Mouse (Mus musculus) bone marrow macrophage, adult 2 months (primary cell): ENCODE results near the gene Trappc3. TPM values are rescaled to one million over a fixed set of nuclear protein-coding genes. Genes with fewer than 3 reads are reported as not detected.

Source experiments
- H3K27ac ChIP-seq: 2 replicates; pipeline ENCODE4 v1.5.1; 2012; ENCODE audit warnings: low read depth, low read length; ENCODE audit not compliant: insufficient read depth
- H3K4me1 ChIP-seq: 2 replicates; pipeline ENCODE4 v1.6.1; 2012; ENCODE audit warnings: low read length; ENCODE audit not compliant: control insufficient read depth, insufficient read depth
- H3K4me3 ChIP-seq: 2 replicates; pipeline ENCODE4 v1.5.1; 2012; ENCODE audit warnings: mild to moderate bottlenecking, low read length, moderate library complexity; ENCODE audit not compliant: insufficient read depth
- CTCF ChIP-seq: IDR thresholded peaks from 2 replicates; pipeline ENCODE4 v1.5.1; 2012; ENCODE audit warnings: low read depth, mild to moderate bottlenecking, low read length, moderate library complexity
- POLR2A ChIP-seq: IDR thresholded peaks from 2 replicates; pipeline ENCODE4 v1.6.1; 2012; ENCODE audit warnings: mild to moderate bottlenecking, low read depth, low read length, borderline replicate concordance
- polyA plus RNA-seq: library from polyadenylated mRNA; stranded (reverse); fragments of >200 nt; gene quantifications from 2 replicates; pipeline ENCODE4 v1.2.4, GENCODE M21; 2012; ENCODE audit not compliant: missing spikeins, insufficient read depth, insufficient read length

Gene Trappc3
- polyA plus RNA-seq, 1 experiment = 79.6 TPM

DNA sequence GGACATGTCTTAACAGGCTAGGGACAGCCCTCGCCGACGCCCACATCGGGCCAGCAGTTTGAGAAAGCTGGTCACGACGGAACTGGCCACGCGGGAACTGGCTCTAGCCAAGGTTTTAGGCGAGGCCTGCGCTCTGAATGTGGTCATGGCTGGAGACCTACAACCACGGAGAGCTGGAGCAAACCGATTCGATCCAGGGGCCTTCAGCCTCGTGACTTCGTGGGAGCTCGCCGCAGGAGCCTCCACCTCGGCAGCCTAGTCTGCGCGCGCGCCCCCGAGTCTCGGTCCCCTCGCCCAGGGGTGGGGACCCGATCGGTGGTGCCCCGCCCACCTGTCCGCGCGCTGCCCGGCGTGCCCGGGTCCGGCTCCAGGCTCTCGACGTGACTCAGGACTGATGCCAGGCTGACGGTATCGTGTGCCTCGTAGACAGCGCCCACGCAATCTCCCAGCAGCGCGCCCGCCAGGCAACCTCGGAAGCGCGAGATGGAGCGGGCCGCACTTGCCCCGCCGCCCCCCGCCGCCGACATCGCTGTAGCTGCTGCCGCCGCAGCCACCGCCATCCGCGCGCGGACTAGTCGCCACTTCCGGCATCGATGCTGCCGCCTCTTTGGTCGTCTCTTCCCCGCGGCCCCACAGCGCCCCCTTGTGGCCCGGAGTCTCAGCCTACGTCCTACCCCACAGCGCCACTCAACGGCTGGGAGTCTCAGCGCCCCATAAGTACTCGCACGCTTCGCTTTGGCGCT is 59.2 kb downstream of the Trappc3 start, which contains the start of gene Adprhl2:
Gene Adprhl2, minus strand, starts transcription at position 593 of the 743 bp plus-strand sequence.
- H3K4me3 ChIP-seq = peak within 1 kb of the TSS; percentile 77
- peak within 1 kb of the TSS; percentile 61 for H3K27ac ChIP-seq
- no peak for TF ChIP-seq POLR2A
- TF ChIP-seq CTCF = peak; percentile 99
- peaks cover 7% of the 10 kb centered on the region for H3K4me1 ChIP-seq

GRCm38 (mm10) chr4:126321854-126322511 is 59.9 kb downstream of the Trappc3 start:
- H3K27ac ChIP-seq = no peak overlapping the region

DNA sequence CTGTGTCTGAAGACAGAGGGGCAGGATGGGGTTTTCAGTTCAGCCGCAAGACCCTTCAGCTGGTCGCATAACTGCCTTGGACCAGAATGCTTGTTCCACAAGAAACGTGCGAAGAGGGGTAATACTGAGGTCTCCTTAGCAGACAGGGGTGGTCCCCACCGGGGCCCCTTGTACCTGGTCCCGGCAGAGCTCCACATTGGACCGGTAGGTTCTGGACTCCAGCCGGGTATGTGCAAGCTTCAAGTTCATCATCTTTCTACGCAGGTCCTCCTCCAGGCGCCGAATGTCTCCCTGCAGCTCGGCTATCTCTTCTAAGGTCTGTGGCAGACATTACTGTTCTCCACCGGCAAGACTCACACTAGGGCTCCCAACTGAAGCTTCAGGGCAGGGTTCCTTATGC is 60.5 kb downstream of the Trappc3 start:
- H3K4me3 ChIP-seq = no peak overlapping the region
- H3K27ac ChIP-seq = no peak overlapping the region
- TF ChIP-seq CTCF (no peak), POLR2A (no peak)

More at GRCm38 (mm10) chr4:126321854-126322511, 59.9 kb downstream of the Trappc3 start:
- Histone ChIP-seq H3K4me3 (no peak overlapping the region), H3K4me1 (peaks cover 7% of the 10 kb centered on the region)
- TF ChIP-seq CTCF = peak; percentile 8; the same call in 1 of the 2 replicates
- TF ChIP-seq POLR2A = 0 out of 2 replicates have a peak, but pooled peaks have one; percentile 34

GRCm38 (mm10) chr4:126324861-126325260 is 62.7 kb downstream of the Trappc3 start:
- no peak overlapping the region for H3K27ac ChIP-seq
- H3K4me3 ChIP-seq = no peak overlapping the region
- TF ChIP-seq POLR2A (no peak), CTCF (no peak)
- peaks cover 5% of the 10 kb centered on the region for H3K4me1 ChIP-seq

More for the DNA sequence above, 60.5 kb downstream of the Trappc3 start:
- H3K4me1 ChIP-seq = peaks cover 7% of the 10 kb centered on the region

DNA sequence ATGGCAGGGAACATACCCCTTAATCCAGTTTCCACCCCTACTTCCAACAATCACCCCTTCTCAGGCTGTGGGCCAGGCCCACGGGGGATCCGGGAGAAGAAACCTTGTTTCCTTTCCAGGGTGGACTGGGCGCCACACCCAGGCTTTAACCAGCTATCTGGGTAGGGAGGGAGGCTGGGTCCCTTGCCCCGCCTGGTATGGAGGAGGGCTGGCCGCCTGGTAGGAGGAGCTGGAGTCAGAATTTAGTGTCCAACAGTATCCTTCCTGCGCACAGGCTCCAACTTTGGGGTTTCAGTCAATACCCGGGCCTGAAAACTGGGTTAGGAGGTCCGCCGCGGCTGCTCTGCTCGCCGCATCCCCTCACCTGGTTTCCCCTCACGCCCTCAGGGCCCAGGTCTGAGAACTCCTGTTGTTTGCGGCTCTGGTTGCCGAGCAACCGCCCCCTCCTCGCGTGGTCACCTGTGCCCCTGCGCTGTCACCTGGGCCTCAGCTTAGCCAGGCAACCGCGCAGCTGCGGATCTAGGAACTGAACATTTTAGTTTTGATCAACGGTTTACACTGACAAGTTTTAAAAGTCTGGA is 63.2 kb downstream of the Trappc3 start, which contains the start of gene Tekt2:
Gene Tekt2, minus strand, starts transcription at position 408 of the 581 bp plus-strand sequence.
- Histone ChIP-seq H3K4me1 (0 out of 2 replicates have a peak, but pooled peaks cover 1% of the 10 kb centered on the region), H3K4me3 (no peak within 1 kb of the TSS), H3K27ac (no peak within 1 kb of the TSS)
- TF ChIP-seq CTCF = no peak
- no peak for TF ChIP-seq POLR2A

Other genes with a start within 250 kb of the Trappc3 start
- 99.3 and 112 TPM in 2 replicates for gene Csf3r, start 237.8 kb upstream of the Trappc3 start, polyA plus RNA-seq
- gene Mrps15, start 215.4 kb upstream of the Trappc3 start, polyA plus RNA-seq = 93.3 and 98.8 TPM in 2 replicates
- 3.7 and 6.2 TPM in 2 replicates for gene Oscp1, start 203.8 kb upstream of the Trappc3 start, polyA plus RNA-seq
- 37.9 and 38.6 TPM in 2 replicates for gene Lsm10, start 165.7 kb upstream of the Trappc3 start, polyA plus RNA-seq
- gene Stk40, start 158.4 kb upstream of the Trappc3 start, polyA plus RNA-seq = 25.5 and 26.5 TPM in 2 replicates
- 20.7 and 23.1 TPM in 2 replicates for gene Eva1b, start 114.6 kb upstream of the Trappc3 start, polyA plus RNA-seq
- gene Sh3d21, start 98.8 kb upstream of the Trappc3 start, polyA plus RNA-seq = 1.3 and 2.0 TPM in 2 replicates
- 230 and 236 TPM in 2 replicates for gene Thrap3, start 59.6 kb upstream of the Trappc3 start, polyA plus RNA-seq
- 131 and 139 TPM in 2 replicates for gene Map7d1, start 6.0 kb upstream of the Trappc3 start, polyA plus RNA-seq
- gene Col8a2, start 24.5 kb downstream of the Trappc3 start, polyA plus RNA-seq = not detected in 2 replicates
- 16.1 and 16.9 TPM in 2 replicates for gene Adprhl2, start 59.4 kb downstream of the Trappc3 start, polyA plus RNA-seq
- gene Tekt2, start 63.4 kb downstream of the Trappc3 start, polyA plus RNA-seq = 0.86 and 1.2 TPM in 2 replicates
- 21.9 and 24.4 TPM in 2 replicates for gene Ago3, start 167.2 kb downstream of the Trappc3 start, polyA plus RNA-seq
- 27.3 and 29.1 TPM in 2 replicates for gene Ago1, start 206.3 kb downstream of the Trappc3 start, polyA plus RNA-seq